Mouse (Mus musculus) mesoderm, embryonic 11.5 days (tissue): ENCODE measurements at regions not wholly inside any gene's neighbourhood (a gene's known extent, or its start where the extent isn't known, plus 50 kb on each side); places are given as distances from the start of the nearest gene placed in this dataset.

Experiments
- DNase-seq: peaks from one replicate; pipeline ENCODE4 v3.0.0-alpha.2; 2012; ENCODE audit warnings: low read depth, low spot score

DNA sequence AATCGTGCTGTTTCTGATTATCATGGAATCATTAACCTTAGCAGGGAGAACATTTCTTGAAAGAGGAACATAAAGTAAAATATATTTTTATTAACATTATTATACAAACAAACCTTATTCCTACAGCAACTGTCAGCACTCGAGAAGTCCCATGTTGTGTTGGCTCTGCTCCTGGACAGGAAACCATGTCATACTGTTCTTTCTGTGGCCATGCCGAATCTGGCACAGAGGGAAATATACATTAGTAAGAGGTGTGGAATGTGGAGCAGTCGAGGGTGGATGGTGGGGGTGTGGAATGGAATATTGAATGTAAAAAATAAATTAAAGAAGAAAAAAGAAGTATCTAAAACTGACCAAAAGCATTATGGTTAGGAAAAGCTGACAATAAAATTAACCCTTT lies 342.1 kb upstream of the Pmfbp1 start:
- no peak for DNase-seq

DNA sequence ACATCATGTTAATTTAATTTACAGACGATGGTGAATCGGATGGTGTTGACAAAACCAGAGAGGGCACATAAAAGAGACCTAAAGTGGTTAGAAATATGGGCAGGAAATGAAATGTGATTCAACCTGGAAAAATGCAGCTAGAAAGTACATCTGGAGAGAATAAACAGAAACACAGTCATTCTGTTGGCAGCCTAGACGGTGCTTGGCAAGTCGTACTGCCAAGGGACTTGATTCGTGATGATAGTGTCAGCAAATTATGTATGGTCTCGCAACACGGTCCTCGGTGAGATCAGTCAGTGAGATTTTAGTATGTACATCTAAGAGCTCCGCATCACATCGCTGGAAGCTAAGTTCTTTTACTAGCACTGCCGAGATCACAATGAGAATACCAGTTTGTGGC lies 338.3 kb upstream of the Pmfbp1 start:
- DNase-seq, result peak; percentile 21

DNA sequence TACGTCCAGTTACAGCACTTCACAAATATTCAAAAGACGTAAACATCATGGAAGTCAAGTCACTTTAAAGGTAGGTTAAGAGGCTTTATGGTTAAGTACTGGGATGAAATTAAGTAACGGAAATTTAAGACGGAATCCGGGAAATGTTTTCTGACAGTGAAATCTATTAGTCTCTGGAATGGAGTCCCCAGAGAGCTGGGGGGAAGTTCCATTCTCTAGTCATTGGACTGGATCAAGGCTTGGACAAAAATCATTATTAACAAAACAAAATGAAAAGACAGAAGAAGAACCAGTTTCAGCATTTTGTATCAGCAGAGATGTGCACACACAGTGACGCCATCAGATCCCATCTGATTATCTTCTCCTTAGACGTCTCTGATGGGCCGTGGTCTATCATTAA lies 337.8 kb upstream of the Pmfbp1 start:
- peak; percentile 4 for DNase-seq

DNA sequence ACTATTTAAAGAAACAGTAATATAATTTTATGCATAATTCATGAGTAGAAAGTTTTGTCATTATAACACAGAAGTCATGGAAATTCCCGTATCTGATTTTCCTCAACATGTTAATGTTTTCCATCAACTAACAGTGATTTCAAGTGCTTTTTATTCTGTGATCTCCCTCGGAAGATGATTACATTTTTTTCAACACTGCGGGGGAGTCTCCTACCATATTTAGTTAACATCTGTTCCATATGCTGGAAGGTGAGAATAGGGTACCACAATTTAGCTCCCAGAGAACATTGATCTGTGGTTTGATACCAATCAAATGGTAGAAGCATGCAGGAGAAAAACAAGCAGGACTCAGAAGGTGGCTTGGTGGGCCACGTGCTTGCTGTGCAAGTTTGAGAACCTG lies 321.1 kb upstream of the Pmfbp1 start:
- no peak for DNase-seq

DNA sequence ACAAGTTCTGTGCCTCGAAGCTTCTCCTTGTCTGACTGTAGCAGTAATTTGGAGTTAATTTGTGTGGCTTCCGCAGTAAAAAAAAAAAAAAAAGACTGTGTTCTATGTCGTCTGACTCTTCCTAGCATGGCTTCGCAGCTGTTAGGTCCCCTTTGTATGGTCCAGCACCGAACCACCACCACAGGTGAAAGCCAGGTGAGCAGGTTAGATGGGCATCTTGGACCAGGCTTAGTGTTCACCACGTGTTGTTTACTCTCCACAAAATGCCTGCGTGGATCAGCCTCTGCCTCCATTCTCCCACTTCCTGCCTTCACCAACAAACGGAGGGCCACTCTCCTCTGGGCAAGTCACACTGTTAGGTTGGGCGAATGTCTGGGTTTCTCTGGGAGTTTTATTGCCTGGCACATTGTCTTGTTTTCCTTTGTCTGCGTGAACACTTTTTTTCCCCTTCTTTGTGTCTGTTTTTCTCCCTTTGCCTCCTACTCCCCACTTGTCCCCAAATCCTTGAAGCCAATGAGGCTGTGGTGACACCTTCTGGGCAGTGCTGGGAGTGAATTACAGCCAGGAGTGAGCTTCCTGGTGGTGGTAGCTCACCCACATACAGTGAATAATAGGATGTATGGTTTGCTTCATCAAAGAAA lies 308.1 kb upstream of the Pmfbp1 start:
- DNase-seq, result peak; percentile 81

DNA sequence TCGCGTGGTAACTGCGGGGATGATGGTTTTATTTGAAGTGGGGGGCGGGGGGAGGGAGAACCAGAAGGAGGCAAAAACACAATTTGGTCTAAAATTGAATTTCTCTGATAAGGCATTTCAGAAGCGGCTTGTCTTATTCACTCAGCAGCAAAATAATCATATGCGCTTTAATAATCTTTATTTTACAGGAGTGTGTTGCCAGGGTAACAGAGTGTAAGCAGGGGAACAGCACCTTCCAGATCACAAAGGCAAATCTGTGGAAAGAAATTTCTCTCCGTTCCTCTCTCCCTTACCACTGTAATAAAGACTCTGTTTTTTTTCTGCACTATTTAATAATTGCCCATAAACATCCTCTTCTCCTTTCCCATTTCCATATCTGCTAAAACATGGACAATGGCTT lies 306.2 kb upstream of the Pmfbp1 start:
- DNase-seq, result no peak

DNA sequence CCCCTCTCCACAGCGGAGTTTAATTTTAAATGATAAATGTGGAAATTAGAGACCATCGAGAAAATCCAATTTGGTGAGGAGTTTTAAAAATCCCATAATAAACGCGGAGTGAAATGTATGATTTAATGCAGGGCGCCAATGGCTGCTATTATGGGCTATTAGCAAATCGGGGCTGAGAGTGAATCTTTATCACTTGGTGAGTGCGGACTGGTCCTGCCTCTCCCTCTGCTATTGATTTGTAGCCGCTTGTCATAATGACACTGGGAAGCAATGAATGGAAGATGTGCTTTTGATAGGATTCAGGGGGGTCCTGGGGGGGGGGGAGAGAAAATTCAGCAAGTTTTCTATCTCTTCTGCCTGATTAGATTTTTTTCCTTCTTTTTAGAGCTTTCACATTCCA lies 279.6 kb upstream of the Pmfbp1 start:
- peak; percentile 14 for DNase-seq

GRCm38 (mm10) chr8:109216318-109216717 lies 277.5 kb upstream of the Pmfbp1 start:
- DNase-seq, result no peak

DNA sequence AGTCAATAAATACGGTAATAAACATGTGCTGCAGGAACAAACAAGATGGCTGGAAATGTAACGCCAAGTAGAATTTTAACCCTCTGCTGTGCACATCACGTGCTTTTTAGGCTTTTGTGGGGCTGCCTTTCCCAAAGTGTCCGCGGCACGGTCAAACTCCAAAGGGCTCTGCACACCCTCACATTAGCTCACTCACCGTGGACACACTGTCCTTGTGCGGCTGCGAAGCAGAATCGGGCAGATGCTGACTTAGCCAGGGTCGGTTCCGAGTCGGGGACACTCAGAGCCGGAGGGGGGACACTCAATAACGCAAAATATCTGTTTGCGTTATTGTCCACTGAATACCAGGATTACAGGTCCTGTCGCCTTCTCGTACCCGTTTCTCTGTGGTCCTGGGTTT lies 276.5 kb upstream of the Pmfbp1 start:
- no peak for DNase-seq

- peak; percentile 64 for DNase-seq
Observed at GRCm38 (mm10) chr8:109232281-109233234, 261.3 kb upstream of the Pmfbp1 start.

DNA sequence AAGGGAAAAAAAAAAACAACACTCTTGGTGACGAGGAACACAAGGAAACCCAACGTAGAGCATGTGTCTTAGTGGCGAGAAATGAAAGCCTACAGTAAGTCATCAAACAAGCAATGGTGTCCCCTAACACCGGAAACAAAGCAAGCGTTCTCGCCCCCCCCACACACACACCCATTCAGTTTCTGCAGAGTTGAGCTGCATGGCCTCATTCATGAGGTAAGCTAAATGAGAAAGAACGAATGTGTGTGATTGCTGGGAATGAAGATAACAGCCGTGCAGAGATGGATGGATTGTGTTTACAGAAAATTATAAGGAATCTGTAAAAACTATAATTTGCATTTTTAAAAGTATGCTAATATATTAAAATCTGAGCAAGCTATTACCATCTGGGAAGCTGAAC lies 248.3 kb upstream of the Pmfbp1 start:
- DNase-seq, result no peak

GRCm38 (mm10) chr8:109247875-109248274 lies 246.0 kb upstream of the Pmfbp1 start:
- DNase-seq, result no peak

DNA sequence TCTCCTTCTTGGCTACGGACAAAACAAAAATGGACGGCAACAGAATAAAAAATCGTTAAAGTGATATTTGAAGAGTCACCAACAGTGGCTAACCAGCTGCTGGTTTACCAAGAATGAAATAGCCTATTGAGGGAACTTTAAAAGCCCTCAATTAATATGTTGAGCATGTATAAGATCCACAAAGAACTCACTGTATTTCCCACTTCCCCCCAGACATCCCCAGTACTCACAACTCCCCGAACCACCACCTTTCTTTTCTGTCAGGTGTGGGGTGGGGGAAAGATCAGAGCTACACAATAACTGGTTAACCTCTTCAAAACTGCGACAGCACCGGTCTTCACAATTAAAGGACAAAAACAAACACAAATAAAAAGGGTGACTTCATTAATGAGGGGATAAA lies 245.5 kb upstream of the Pmfbp1 start:
- no peak for DNase-seq

DNA sequence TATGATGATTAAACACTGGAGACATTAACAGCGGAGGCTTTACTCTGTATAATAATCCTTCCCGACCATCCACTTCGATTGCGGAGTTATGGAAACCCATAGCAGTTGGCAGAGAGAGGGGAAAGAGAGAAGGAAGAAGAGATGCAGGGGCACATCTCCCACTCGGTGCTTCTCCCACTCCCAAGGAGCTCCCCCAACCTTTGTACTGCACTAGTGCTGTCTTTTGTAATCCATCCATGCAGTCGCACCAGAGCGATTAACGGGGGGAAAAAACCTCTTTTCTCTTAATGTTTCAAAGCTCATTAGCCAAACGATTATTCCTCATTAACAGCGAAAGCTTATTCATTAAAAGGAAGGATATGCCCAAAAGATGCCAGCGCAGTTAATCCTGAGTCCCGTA lies 244.6 kb upstream of the Pmfbp1 start:
- DNase-seq, result no peak

GRCm38 (mm10) chr8:109249691-109250090 lies 244.1 kb upstream of the Pmfbp1 start:
- no peak for DNase-seq

GRCm38 (mm10) chr8:109250551-109250950 lies 243.3 kb upstream of the Pmfbp1 start:
- no peak for DNase-seq

GRCm38 (mm10) chr8:109251360-109251798 lies 242.4 kb upstream of the Pmfbp1 start:
- no peak for DNase-seq

- DNase-seq, result peak; percentile 9
Observed at GRCm38 (mm10) chr8:109252404-109252803, 241.4 kb upstream of the Pmfbp1 start.

- peak; percentile 68 for DNase-seq
Observed at GRCm38 (mm10) chr8:109279129-109279528, 214.7 kb upstream of the Pmfbp1 start.

GRCm38 (mm10) chr8:109280540-109280939 lies 213.3 kb upstream of the Pmfbp1 start:
- peak; percentile 54 for DNase-seq

GRCm38 (mm10) chr8:109281598-109281997 lies 212.2 kb upstream of the Pmfbp1 start:
- no peak for DNase-seq

DNA sequence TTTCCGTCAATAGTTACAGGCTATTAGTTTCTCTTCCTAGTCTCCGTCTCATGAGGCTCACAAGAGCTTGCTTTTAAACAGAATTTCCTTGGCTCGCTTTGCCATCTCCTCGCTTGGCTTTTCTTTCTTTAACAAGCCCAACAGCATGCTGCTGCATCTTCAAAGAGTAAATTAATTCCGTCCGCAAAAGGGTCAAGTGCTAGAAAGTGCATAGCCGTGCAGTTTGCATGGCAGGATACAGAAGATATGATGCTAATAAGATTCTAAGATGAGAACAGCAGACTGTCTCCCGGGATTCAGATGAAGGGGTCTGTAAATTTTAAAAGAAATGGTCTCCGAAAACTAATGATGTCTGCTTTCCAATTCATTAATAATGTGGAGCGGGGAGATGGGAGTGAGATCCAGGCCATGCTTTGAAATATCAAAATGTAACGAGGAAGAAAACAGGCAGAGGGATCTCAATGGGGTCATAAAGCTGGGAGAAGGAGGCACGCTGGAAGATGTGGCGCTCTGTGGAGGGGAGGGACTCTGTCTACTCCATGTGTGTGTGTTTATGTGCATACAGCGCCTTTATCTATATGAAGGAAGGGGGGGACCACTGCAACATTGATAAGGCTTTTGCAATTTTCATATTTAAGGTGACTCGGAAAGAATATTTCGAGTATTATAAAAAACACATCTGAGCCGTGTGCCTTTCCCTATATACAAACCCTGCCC lies 183.0 kb upstream of the Pmfbp1 start:
- DNase-seq, result peak; percentile 29
